Mouse (Mus musculus): ENCODE data around the gene Ran.

DNA sequence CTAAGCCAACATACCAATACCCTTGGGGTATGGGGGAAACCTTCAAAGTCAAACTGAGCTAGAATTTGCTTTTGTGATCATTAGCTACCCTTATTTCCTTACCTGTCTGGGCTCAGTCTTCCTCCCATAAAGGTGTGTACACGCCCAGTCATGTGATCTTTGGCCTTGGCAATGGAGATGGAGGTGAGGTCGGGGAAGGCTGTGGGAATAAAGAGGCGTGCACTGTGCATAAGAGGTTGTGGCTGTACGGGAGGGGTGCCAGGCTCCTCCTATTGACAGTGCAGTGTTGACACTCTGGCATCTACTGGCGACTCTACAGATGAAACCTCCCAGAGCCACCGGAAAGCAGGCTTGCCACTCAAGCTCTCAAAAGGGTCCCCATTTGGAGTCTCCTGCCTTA, 53.5 kb downstream of the Ran start:
- TF ChIP-seq POLR2A (IDR thresholded peaks at IDR 0.05; ENCODE audit: extremely low read depth, insufficient read depth, low read length) (no peak), CTCF (IDR thresholded peaks at IDR 0.05; ENCODE audit: extremely low read depth, insufficient read depth, low read length) (no peak)
